Mouse (Mus musculus) cerebellum, adult (tissue): Measurements from ENCODE around the gene Mef2c.

Source experiments
- ATAC-seq: cut with Nextera tagmentation; 2 replicates; pipeline ENCODE4 v1.9.2; 2017; ENCODE audit warnings: mild to moderate bottlenecking, moderate library complexity, mixed read lengths; ENCODE audit not compliant: insufficient number of reproducible peaks, low FRiP score, low TSS enrichment

Mef2c gene

DNA sequence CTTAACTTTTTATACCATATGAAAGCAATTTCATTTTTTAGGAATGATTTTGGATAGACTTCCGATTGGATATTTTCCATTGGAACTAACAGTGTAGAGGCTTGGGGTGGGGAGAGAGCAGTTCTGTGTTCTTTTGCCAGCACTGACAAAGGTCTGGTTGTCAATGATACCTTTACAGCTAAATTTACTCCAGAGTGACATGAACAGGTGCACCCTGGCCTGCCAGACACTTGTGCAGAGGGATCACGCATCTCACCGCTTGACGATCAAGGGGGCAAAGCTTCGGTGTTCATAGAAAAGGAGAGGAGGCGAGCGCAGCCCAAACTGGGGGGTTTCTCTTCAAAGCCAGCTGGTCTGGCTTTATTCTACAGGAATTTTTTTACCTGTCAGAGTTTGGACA is at the start of gene Mef2c:
Gene Mef2c, plus strand, starts transcription at position 116 of the 400 bp plus-strand sequence.
- ATAC-seq: no peak

DNA sequence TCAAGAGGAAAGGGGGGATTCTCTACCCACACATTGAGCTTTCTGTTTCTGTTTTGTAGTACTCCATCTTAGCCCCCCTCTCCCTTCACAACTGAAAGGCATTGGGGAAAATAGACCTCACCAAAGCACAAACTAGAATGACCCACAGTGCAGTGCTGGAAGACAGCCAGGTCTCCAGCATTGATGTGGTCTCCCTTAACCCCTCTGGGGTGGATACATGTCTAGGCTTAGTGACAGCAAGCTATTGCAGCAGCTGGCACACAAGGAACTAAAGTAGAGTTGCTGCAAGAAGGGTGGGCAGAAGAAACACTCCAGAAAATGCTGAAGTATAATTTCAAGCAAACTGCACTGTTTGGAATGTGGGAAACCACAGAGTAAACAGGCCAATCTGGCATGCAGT is 45.1 kb upstream of the Mef2c start:
- ATAC-seq: no peak

- ATAC-seq: no peak
Observed at GRCm38 (mm10) chr13:83459600-83459999, 44.2 kb upstream of the Mef2c start.

DNA sequence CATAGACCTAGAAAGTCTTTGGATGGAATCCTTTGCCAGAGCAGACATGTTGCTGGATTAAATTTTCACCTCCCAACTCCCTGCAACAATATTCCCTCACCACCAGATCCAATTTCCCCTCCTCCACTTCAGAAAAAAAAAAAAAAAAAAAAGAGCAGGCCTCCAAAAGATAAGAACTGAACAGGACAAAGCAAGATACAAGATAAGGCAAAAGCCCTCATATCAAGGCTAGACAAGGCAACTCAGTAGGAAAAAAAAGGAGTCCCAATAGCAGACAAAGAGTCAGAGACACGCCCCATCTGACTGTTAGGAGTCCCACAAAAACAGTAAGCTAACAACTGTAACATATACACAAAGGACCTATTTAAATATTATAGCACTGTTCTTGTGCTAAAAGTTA is 43.2 kb upstream of the Mef2c start:
- no peak for ATAC-seq

DNA sequence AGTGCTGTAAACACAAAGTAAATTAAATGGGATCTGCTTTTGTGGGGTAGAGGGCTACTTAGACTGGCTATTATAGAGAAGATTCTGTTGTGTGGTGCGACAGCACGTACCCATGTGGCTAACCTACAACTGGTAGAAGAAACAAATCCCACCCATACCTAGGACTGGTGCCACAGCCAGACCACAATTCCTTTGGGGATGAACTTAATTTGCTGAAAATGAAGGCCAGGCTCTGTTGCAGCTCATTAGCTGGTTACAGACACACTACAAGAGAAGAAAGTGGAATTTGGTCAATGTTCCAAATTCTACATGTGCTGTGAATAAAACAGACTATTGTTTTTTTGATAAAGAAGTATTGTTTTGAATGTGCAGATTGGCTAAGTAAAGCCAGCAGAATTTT is 42.3 kb upstream of the Mef2c start:
- ATAC-seq: no peak

GRCm38 (mm10) chr13:83466756-83467155 is 37.1 kb upstream of the Mef2c start:
- no peak for ATAC-seq

DNA sequence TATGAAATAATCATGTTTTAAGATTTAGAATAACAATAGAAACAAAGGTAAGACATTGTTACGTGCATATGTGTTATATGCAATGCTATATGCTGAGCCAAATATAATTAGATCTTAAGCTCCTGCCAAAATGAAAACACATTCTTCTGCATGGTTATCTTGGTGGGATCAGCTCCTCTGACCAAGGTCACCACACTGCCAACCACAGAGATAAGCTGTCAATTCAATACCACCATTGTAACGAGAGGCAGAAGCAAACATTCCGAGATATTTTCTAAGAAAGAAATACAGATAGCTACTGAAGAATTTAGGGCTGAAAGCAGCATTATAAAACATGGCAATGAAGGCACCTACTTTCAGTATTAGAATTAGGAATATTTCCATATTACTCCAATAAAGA is 35.0 kb upstream of the Mef2c start:
- no peak for ATAC-seq

GRCm38 (mm10) chr13:83473755-83474154 is 30.1 kb upstream of the Mef2c start:
- no peak for ATAC-seq

- no peak for ATAC-seq
Observed at GRCm38 (mm10) chr13:83480388-83480787, 23.4 kb upstream of the Mef2c start.

- ATAC-seq: no peak
Observed at GRCm38 (mm10) chr13:83481310-83481709, 22.5 kb upstream of the Mef2c start.

DNA sequence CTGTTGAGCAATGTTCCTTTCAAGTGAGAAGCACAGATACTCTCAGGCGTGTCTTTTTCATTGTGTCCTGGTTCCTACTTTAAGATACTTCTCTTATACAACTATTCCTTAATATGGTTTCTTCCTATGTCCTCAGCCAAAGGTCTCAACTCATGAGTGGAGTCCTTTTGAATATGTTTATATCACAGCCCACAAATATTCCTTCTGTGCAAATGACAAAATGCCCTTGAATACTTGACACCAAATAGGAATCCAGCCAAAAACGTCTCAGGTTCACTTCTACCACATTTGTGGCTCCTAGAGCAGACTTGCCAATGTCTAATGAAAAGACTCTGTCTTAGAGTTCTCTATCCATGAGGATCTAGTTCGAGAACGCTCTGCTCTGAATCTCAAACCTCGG is 21.7 kb upstream of the Mef2c start:
- ATAC-seq: no peak

DNA sequence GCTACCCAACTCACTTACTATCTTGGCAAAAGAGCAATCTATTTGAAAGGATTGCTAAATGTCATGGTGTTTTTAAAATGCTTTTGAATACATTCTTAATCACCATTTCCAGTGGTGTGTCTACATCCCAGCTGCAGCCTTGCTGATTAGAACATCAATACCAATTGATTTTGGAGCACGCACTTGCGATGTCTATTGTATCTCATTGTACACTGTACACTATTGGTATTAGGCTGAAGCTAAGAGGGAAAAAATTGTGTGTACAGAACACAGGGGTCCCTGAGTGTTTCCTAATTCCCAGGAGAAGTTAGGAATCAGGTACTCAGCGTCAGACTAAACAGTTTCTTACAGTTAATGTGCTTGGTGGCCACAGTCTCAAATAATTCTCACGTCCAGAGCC is 19.6 kb upstream of the Mef2c start:
- no peak for ATAC-seq

- ATAC-seq: no peak
Observed at GRCm38 (mm10) chr13:83484721-83485369, 19.0 kb upstream of the Mef2c start.

DNA sequence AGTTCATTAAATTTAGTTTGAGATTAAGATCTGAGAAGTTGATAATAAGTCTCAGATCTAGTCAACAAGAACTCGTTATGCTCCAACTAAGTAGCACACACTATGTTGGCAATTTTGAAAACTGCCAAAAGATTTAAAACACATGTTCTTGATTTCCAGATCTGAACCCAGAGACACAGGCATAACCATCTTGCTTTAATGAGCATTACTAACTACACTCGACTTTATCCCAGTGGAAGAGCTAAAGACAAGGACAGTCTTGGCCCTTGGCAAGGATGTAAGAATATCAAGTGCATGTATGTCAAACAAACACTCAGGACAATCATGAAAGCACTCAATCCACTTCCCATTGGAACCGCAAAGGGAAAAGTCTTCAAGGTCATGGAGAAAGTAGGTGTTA is 11.8 kb upstream of the Mef2c start:
- ATAC-seq: no peak

GRCm38 (mm10) chr13:83497708-83498107 is 6.1 kb upstream of the Mef2c start:
- ATAC-seq: no peak

DNA sequence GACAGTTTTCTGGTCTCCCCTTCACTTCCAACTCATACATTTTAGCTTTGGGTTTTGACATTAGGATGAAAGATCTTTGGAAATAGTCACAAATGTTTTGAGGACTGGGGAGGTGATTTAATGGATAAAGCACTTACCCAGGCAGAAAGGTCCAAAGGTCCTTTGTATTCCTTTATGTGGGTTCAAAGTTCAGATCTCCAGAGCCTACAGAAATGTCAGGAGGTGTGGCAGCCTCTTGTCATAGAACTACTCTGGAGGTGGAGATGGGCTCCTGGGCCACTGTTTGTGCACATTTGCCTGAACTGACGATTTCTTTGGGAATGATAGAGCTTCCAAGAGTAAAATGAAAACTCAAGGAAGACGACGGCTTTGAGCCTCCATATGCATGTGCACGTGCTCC is 4.3 kb upstream of the Mef2c start:
- ATAC-seq: no peak

GRCm38 (mm10) chr13:83507687-83508086 is 3.9 kb downstream of the Mef2c start:
- no peak for ATAC-seq

GRCm38 (mm10) chr13:83515013-83515547 is 11.2 kb downstream of the Mef2c start:
- ATAC-seq: no peak

DNA sequence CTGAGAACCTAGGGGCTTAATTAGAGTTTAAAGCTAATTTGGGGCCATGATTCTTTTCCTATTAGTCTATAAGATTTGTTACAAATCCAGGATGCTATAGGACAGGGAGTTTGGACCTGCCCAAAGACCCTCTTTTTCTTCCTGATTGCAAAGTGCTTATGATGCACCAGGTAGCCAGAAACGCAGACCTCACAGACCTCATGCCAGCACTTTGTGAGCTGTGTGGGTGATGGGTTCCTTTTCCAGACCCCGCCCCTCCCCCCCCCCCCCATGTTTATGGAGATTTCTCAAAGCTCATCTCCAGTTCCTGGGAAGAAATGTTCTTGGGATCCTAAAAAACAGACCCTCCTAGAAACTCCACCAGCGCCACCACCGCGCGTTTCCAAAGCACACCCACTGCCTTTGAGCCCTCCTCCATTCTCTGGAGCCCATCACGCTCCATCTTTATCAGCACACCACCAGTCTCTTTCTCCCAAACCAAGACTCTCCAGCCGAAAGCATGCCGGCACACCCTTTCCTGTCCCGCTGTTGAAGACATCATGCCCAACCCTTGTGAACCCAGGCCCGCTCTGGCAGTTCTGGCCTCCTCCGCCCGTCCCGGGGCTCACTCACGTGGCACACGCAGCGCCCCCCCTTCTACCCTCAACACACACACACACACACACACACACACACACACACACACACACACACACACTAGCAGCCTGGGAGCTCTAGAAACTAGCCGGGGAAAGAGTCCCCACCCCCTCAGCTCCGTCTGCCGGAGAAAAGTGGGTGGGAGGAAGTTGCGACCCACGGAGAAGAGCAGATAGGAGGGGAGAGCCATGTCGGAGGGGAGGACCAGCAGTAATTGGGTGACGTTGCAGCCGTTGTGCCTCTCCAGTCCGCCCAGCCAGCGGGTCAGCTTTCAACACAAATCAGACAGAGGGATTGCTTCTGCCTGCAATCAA is 14.1 kb downstream of the Mef2c start:
- ATAC-seq: peak; percentile 80

DNA sequence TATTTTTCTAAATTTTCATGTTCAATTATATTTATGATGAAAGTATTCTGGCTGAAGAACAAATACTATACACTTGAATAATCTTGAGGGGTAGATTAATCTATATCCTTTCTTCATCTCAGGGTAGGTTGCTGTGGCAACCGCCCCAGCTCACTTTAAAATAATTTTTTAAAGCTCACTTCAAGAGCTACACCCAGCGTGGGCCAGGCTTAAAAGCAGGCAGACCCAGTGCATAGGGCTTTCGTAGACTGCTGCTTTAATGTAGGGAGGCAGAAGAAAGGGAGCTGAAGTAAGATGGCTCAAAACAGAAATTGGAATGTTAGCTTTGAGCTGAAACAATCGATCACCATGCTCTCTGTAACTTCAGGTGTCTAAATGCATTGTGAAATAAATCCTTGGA is 17.0 kb downstream of the Mef2c start:
- ATAC-seq: no peak

GRCm38 (mm10) chr13:83523232-83523969 is 19.6 kb downstream of the Mef2c start:
- peak; percentile 69 for ATAC-seq
